Mouse (Mus musculus) olfactory bulb, adult 2 months (tissue): ENCODE data around the gene Rab37.

ENCODE experiments used
- CTCF ChIP-seq: fragments of 200-500 bp; IDR thresholded peaks from 2 replicates; pipeline ENCODE4 v1.5.1; 2012; ENCODE audit warnings: low read depth, mild to moderate bottlenecking, low read length, moderate library complexity; ENCODE audit not compliant: insufficient read depth
- POLR2A ChIP-seq: fragments of 200-500 bp; IDR thresholded peaks from 2 replicates; pipeline ENCODE4 v1.6.1; 2012; ENCODE audit warnings: mild to moderate bottlenecking, low read depth, low read length, moderate library complexity; ENCODE audit not compliant: insufficient read depth

GRCm38 (mm10) chr11:115073002-115073401, 18.2 kb upstream of the Rab37 start:
- TF ChIP-seq CTCF (no peak), POLR2A (no peak)
